Mouse (Mus musculus): ENCODE results near the gene Bzw1.

The Bzw1 gene

DNA sequence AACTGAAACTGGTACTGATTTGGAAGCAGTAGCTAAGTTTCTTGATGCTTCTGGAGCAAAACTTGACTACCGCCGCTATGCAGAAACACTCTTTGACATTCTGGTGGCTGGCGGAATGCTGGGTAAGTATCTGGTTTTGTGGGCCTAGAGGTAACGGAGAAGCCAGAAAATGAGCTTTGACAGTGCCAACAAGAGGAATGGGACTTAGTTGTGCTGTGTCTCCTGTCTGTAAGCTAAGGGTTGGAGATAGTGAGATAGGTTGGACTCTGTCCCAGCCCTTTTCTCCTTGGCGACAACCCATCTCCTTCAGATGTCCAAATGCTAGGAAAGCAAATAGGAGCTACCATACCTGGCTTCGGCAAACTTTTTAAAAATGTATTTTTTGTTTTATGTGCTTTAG lies 5.0 kb downstream of the Bzw1 start:
- no peak for DNase-seq

DNA sequence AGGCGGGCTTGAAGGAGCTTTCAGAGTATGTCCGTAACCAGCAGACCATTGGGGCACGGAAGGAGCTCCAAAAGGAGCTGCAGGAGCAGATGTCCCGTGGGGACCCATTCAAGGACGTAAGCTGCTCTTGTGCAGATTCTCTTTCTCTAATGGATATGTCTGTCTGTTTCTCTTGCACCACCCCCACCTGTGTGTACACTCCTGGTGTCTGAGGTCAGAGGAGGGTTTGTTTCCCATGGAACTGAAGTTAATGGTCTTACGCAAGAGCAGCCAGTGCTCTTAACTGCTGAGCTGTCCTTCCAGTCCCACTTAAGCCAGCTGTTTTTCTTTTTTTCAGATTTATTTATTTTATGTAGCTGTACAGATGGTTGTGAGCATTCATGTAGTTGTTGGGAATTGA lies 8.7 kb downstream of the Bzw1 start:
- no peak for DNase-seq

DNA sequence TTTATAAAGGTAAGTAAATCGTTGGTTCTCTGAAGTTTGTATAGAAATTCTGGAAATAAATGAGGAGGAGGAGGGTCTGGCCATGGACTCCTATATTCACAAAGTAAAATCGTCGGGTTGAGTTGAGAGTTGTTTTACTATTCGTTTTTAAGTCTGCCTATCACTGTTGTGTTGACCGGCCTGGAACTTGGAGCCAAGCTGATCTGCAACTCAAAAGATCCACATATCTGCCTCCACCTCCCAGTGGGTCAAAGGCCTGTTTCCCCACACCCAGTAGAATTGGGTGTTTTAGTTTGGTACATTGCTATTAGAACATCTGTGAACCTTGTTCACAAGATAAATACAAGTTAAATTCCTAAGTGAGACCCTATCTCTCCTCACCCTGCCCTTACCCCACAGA lies 11.0 kb downstream of the Bzw1 start:
- DNase-seq, result no peak

DNA sequence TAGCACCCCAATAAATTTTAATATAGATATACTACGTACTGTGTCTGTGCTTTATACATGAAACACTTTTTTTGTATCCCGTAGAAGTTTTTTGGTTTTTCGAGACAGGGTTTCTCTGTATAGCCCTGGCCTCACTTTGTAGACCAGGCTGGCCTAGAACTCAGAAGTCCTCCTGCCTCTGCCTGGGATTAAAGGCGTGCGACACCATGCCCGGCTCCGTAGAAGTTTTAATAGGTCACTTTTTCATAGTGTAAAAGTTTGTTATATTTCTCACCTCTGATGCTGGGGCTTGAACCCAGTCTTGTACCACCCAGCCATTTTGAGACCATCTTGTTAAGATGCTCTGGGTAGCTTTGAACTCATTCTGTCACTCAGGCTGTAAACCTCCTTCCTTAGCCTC lies 14.6 kb downstream of the Bzw1 start:
- DNase-seq, result no peak

DNA sequence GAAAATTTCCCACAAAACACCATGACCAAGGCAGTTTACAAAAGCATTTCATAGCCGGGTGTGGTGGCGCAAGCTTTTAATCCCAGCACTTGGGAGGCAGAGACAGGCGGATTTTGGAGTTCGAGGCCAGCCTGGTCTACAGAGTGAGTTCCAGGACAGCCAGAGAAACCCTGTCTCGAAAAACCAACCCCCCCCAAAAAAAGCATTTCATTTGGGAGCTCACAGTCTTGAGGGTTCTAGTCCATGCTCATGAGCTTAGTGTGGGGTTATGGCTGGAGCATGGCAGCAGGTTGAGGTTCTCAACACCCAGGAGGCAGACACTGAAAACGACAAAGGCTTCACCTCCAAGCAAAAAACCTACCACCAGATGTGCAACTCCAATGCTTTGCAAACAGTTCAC lies 15.4 kb downstream of the Bzw1 start:
- DNase-seq, result no peak

DNA sequence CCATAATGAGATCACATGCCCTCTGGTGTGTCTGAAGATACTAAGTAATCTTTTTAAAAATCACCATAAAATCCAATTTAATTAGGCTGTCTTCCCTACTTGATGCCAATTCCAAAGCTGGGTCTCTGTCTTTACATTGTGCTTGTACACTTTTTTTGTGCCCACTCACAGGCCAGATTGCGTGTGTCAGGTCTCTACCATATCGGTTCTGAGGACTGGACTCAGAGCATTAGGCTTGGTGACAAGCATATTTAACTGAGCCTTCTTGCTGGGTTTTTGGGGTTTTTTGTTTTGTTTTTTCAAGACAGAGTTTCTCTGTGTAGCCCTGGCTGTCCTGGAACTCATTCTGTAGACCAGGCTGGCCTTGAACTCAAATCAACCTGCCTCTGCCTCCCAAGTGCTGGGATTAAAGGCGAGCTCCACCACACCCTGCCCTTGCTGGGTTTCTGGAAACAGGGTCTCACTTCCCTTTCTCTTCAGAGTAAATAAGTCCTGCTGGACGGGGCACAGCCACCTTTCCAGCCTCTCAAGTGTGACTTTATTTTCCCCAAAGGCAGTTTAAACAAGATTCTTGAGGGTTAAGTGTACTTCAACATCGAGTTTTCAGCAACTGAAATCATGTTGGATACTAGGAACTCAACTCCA lies 17.0 kb downstream of the Bzw1 start:
- DNase-seq, result no peak

DNA sequence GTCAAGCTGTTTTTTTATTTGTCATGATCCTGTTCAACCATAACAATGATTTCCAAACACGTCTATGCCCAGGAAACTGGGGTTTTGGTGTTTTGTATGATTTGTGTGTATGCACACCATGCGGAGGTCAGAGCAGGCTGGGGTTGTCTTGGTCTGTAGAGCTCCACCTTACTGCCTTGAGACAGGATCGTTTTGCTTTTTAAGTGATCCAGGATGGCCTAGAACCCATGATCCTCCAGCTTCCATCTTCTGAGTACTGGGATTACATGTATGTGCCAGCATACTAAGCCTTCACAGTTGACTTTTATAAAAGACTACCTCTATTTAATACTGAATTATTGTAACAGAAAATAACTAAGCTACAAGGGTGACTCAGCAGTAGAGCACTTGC lies 17.5 kb downstream of the Bzw1 start:
- DNase-seq, result no peak

DNA sequence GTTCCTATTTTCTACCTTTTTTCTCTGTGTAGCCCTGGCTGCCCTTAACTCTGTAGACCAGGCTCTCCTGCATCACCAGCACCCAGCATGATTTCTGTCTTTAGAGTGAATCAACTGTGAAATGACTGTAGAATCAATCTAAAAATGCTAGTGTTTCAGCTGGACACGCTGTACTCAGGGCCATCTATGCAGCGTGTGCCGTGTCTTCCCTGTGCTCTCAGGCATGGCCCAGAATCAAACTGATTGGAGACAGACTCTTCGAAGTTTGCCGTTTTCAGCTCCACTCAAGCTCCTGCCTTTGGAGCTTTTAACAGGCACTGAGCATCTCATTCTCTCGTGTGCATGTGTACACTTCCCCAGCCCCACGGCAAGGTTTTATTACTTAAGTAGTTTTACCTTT lies 18.1 kb downstream of the Bzw1 start:
- DNase-seq, result no peak

DNA sequence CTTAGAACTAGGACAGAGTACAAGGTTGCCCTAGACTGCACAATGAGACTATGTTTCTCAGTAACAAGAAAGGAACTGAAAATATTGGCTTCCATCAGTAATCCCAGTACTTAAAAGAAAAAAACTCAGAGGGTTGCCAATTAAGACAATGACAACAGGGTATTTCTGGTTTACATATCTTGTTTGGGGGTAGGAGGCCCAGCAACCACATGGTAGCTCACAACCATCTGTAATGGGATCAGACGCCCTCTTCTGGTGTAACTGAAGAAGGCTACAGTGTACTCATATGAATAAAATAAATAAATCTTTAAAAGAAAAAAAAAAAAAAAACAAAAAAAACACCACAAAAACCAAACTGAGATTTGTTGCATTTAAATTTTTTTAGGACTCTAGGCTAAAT lies 22.7 kb downstream of the Bzw1 start:
- DNase-seq, result no peak

DNA sequence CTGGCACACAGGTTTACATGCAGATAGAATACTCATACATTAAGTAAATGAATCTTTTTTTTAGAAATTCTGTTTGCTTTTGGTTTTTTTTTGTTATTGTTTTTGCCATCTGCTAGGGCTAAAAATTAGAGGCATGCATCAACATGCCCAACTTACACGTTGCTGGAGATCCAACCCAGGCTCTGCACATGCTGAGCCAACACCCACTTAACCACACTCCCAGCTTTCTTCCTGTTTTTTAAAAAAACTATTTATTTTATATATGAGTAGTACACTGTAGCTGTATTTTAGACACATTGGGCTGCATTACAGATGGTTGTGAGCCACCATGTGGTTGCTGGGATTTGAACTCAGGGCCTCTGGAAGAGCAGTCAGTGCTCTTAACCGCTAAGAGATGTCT lies 23.4 kb downstream of the Bzw1 start:
- DNase-seq, result no peak

DNA sequence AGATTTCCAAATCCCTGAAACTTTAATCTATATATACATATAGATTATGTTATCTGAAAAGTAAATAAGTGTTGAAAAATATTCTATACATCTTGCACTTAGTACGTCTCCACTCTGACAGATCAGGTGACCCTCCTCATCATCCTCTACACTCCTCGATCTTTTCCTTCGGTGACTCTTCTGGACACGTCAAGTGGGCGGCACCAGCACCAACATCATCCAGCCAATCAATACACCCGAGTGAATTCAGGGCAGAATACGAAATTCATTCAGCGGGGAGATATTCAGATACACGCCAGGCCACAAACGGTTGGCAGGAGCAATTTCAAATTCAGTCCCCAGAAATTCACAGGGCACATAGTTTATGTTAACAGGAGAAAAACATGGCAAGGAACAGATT lies 27.3 kb downstream of the Bzw1 start:
- DNase-seq, result no peak

DNA sequence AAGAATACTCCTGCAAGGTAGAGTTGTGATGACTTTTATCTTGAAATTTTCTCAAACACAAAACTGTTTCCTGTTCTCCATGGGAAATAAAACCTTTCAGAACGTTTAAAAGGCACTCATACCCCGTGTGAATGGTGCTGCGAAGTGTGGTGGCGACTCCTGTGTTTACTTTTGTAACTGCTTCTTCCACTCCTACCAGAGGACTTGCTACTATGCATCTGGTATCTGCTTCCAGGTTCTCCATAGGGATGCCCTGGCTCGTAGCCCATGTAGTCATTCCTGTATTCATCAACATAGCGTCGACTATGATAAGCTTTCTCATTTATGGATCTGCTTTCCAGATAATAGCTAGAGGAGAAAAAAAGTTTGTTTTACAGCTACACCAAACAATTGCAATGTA lies 28.3 kb downstream of the Bzw1 start:
- DNase-seq, result no peak

DNA sequence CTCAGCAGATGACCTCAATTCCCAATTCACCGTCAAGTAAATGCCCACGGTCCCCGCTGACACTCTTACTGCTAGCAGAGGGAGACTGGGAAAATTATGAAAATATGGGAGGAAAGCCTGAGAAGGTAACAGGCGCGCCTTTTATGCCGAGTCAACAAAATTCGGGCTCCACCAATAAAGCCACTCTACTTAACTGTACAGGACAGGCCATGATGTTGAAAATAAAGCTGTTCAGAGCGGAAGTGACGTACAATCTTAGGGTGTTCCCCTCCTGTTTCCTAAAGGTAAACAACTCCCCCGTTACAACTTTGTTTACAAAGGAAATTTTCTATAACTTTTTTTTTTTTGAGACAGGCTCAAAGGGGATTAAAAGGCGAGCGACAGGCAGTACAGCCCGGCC lies 30.2 kb downstream of the Bzw1 start:
- DNase-seq, result peak; percentile 45 to 52

DNA sequence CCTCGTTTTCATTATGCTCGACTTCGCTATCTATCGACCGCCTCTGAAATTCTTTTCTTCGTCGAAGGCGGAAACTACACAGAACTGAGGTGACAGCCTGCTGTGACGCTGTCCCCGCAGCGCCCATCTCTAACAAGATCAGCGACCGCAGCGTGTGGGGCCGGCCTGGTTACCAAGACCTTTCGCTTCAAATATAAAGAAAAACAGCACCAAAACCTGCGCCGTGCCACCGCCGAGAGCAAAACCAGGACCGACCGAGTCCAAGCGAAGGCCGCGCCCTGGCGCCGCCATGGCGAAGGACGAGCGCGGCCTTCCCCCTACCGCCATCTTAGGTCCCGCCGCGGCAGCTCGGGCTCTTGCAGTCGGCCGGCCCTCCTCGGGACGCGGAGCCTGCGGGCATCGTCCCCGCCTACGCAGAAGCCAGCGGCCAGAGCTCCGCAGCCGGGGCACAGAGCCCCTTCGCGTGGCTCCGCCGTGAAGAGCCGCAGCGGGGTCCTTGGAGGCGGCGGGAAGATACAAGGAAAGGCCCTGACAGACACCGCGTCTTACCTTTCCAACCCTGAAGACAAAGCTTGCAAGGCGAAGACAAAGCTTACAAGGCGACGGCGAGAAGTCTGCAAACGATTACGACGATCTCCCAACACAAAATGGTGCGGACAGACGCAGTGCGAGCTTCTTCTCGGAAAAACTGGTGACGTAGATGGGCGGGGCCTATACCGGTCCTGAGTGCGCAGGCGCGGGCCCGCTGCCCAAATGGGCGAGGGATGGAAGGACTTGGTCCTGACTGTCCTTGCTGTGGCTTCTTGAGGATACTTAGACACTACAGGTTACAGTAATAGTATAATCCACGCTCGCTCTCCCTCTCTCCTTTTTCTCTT lies 30.9 kb downstream of the Bzw1 start, which contains the start of gene Clk1:
Gene Clk1 (minus strand): TSS at position 696 of the 878 bp plus-strand sequence.
- peak; percentile 99 for DNase-seq

DNA sequence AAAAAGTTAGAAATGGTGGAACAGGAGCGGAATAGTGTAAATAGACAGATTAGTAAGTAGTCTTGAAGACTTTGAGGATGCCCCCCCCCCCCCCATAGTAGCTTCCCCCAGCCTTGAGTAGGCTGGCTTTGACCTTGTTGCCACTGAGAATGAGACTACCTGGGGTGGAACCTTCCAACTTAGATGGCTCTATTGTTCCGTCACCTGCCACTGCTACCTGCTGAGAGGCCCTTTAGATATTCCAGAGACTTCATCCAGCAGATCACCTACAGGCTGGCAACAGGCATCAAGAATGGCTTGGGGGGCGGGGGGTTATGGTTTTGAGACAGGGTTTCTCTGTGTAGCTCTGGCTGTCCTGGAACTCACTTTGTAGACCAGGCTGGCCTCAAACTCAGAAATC lies 31.9 kb downstream of the Bzw1 start:
- DNase-seq, result no peak

DNA sequence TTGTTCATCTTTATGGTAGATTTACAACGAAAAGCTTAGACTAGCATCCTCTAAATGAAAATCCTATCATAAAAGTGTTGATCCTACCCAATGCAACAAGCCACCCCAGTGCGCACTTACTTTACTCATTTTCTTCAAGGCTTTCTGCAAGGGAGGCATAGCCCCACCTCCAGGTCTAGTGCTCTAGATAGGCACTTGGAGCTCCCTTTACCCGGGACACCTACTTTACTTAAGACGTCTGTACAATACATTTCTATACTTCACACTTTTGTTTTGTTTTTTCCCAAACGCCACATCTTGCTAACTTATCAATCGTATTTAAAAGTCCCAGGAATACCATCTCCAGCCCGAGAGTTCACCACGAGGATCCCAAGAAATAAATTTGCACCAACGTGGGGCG lies 52.0 kb downstream of the Bzw1 start:
- DNase-seq, result no peak

DNA sequence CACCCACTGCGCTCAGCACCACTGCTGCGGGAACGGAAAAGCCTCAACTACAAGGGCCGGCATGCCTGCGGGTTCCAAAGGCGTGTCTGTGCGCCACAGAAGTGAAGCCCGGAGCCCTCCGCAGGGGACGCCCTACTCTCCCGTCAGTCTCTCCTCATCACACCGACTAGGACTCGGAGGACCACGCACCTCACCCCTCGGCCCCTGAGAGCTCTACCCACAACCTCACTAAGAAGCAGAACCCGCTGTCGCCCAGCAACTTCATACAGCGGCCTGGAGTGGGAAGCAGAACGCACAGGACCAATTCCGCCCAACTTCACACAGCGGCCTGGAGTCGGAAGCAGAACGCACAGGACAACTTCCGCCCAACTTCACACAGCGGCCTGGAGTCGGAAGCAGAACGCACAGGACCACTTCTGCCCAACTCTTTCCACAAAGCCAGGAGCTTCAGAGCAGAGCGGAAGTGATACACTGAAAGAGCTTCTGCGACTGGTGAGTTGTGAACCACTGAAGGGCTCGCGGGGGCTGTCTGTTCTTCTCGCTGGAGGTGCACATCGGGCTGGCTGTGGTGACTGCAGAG lies 52.5 kb downstream of the Bzw1 start, which contains the start of the genes Nif3l1 and Ppil3:
Gene Nif3l1 (plus strand): TSS at position 9 of the 580 bp plus-strand sequence.
Gene Ppil3 (minus strand): TSS at position 344 of the 580 bp plus-strand sequence.
- DNase-seq, result peak; percentile 79 to 92

DNA sequence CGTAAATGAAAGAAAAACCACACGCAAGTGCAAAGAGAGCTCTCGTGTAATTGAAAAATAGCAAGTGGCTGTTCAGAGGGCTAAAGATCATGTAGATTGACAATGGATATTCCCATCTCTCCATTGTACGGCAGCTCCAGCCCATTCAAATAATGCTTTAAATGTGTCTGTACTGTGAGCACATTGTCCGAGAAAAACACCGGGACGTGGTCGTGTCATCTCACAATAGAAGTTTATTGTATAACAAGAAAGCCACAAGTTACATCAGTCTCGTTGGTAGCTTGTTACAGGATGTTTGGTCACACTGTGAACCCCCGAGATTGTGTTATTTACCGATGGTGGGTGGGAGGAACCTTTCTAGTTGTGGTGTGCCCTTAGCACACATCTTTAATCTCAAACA lies 53.2 kb downstream of the Bzw1 start:
- no peak for DNase-seq

DNA sequence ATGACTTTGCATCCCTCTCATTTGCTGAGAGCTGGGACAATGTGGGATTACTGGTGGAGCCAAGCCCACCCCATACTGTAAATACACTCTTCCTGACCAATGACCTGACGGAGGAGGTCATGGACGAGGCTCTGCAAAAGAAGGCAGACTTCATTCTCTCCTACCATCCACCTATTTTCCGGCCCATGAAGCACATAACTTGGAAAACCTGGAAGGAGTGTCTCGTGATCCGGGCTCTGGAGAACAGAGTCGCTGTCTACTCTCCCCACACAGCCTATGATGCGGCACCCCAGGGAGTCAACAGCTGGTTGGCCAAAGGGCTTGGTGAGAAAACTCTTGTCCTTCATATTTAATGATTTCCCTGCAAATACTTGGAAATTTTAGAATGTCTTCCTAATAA lies 55.1 kb downstream of the Bzw1 start:
- DNase-seq, result peak; percentile 43 to 48

DNA sequence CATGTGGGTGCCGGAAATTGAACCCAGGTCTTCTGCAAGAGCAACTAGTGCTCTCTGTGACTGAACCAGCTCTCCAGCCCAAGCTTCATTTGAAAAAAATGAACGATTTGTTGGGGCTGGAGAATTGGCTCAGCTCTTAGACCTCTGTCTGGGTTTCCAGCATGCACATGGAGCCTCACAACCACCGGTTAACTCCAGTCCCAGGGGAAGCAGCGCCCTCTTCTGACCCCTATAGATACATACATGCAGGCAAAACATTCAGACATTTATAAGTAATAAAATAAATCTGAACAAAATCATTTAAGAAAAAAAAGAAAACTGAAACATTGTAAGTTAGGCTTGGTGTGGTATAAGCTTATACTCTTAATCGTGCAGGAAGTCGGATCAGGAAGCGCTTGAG lies 55.7 kb downstream of the Bzw1 start:
- DNase-seq, result no peak

DNA sequence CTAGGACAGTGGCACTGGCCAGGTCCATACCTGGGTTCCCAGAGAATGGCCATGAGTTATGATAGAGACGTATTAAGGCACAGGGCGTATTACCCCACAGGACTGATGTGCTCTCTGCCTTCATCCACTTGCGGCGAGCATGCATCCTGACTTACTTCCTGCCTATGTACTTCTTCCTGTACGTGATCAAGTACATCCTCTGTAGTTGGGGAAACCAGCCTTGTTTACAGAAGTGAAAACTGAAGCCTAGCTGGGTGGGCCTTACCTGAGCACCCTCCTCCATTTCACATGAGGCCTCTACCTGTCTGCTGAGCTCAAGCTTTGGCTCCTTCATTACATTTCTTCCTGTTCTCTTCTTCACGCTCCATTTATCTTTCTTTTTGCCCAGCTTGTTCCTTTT lies 61.6 kb downstream of the Bzw1 start:
- DNase-seq, result no peak
